Mouse (Mus musculus) hindbrain, postnatal 0 days (tissue): Measurements from ENCODE around the gene Anxa10. TPM values are rescaled to one million over a fixed set of nuclear protein-coding genes. Genes with fewer than 3 reads are reported as not detected.

ENCODE experiments used
- ATAC-seq: fragments of 200-750 bp; cut with Nextera tagmentation; 2 replicates; pipeline ENCODE4 v1.8.0; 2017; ENCODE audit warnings: mild to moderate bottlenecking, moderate TSS enrichment, moderate library complexity
- DNase-seq: peaks from one replicate; pipeline ENCODE4 v3.0.0-alpha.2; 2015; ENCODE audit warnings: low spot score
- H3K27ac ChIP-seq: fragments of 300-500 bp; sonication (generic); 2 replicates; pipeline ENCODE4 v1.5.1; 2014; ENCODE audit warnings: mild to moderate bottlenecking
- H3K27me3 ChIP-seq: fragments of 300-500 bp; sonication (generic); 2 replicates; pipeline ENCODE4 v1.6.1; 2014; ENCODE audit warnings: low read length, mixed read lengths; ENCODE audit not compliant: insufficient read depth
- H3K36me3 ChIP-seq: fragments of 300-500 bp; sonication (generic); 2 replicates; pipeline ENCODE4 v1.6.1; 2014; ENCODE audit warnings: low read length, mixed read lengths; ENCODE audit not compliant: insufficient read depth
- H3K4me1 ChIP-seq: fragments of 300-500 bp; sonication (generic); 2 replicates; pipeline ENCODE4 v1.6.1; 2014; ENCODE audit warnings: antibody characterized with exemption, low read length, mixed read lengths; ENCODE audit not compliant: insufficient read depth
- H3K4me2 ChIP-seq: fragments of 300-500 bp; sonication (generic); 2 replicates; pipeline ENCODE4 v1.6.1; 2014; ENCODE audit warnings: low read depth, mild to moderate bottlenecking, low read length, moderate library complexity, mixed read lengths
- H3K4me3 ChIP-seq: fragments of 300-500 bp; sonication (generic); 2 replicates; pipeline ENCODE4 v1.5.1; 2014; ENCODE audit warnings: low read length
- H3K9ac ChIP-seq: fragments of 300-500 bp; sonication (generic); replicated peaks from 2 replicates; pipeline ENCODE4 v1.6.1; 2014; ENCODE audit warnings: mild to moderate bottlenecking, low read length, moderate library complexity, mixed read lengths
- H3K9me3 ChIP-seq: fragments of 300-500 bp; sonication (generic); 2 replicates; pipeline ENCODE4 v1.6.1; 2016; ENCODE audit warnings: low read length, mixed read lengths
- CTCF ChIP-seq: IDR thresholded peaks from 2 replicates; pipeline ENCODE4 v1.5.1; 2016; ENCODE audit warnings: antibody characterized with exemption, control low read depth, low read depth
- WGBS: fragments of 180-500 bp; shearing (Covaris S2); extraction: QIAGEN DNeasy Blood & Tissue Kit; methylation state at CpG from one replicate; pipeline ENCODE4 v1.1.7; 2014; 5-methylcytosine and 5-hydroxymethylcytosine counted together
- polyA plus RNA-seq: library from polyadenylated mRNA; unstranded; fragments of >200 nt; fragmentation: Nextera tagmentation; extraction: Ambion mirVana; gene quantifications from 2 replicates; pipeline ENCODE4 v1.2.1, GENCODE M21; 2015
- total RNA-seq: library from RNA; depleted of rRNA; stranded (reverse); fragments of >200 nt; gene quantifications from 2 replicates; pipeline ENCODE4 v1.2.3, GENCODE M21; 2014; rRNA removed

The Anxa10 gene
- total RNA-seq (0.18 TPM in 1 of 2 replicates, not detected in the other), polyA plus RNA-seq (0.11 TPM in 1 of 2 replicates, not detected in the other)

DNA sequence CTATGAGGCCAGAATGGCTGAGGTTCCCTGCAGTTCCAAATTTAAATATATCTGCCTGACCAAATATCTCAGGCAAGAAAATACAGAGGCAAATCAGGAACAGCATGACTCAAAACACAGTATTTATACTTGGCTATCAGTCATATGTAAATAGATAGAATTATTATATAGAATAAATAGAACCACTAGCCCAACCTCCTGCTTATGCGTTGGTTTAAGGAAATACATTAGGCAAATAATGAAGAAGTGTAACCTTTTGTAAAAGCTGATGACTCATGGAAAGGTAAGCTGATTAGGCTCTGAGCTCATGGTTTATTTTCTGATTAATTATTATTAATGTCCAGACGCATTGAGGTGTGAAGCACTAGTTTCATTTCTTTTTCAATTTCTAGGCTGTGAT, at the start of gene Anxa10:
TSS of gene Anxa10 (minus strand) at position 53 of the 400 bp plus-strand sequence.
- H3K4me1 ChIP-seq, result no peaks in the 10 kb centered on the region
- ATAC-seq, result no peak
- no peak within 1 kb of the TSS for H3K27ac ChIP-seq
- no peaks in the 10 kb centered on the region for H3K36me3 ChIP-seq
- WGBS, result 90% methylated on average over 2 of the region's 2 CpGs
- H3K4me3 ChIP-seq, result no peak within 1 kb of the TSS
- no peak for DNase-seq
- H3K9ac ChIP-seq, result no peak within 1 kb of the TSS
- no peak within 1 kb of the TSS for H3K4me2 ChIP-seq
- TF ChIP-seq CTCF, result no peak
- H3K27me3 ChIP-seq, result no peaks in the 10 kb centered on the region
- no peaks in the 10 kb centered on the region for H3K9me3 ChIP-seq

DNA sequence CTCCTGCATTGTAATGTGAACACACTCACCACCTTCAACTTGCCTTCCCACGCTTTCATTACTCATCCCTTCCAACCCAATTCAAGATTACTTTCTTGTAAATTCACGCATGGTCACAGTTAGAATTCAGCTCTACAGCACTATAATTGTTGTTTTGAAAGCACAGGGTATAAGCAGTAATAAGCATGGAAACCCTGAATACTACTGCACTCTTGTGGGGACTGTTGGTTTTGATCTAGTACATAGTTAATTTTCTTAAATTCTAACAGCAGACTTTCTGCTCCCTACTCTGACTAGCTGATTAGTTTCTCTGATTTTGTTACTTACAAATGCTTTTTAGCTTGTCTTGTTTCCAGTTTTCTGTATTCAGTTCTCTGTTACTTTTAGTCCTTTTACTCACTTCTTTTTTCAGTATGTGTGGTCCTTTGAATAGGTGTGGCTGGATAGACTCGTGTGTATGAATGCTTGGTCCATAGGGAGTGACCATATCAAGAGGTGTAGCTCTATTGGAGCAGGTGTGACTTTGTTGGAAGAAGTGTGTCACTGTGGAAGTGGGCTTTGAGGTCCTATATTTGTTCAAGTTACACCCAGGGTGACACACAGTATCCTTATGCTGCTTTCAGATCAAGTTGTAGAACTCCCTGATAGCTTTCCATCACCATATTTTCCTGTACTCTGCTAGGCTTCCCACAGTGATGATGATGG, 9.9 kb upstream of the Anxa10 start:
- Histone ChIP-seq H3K9ac (no peak overlapping the region), H3K4me1 (no peaks in the 10 kb centered on the region)

DNA sequence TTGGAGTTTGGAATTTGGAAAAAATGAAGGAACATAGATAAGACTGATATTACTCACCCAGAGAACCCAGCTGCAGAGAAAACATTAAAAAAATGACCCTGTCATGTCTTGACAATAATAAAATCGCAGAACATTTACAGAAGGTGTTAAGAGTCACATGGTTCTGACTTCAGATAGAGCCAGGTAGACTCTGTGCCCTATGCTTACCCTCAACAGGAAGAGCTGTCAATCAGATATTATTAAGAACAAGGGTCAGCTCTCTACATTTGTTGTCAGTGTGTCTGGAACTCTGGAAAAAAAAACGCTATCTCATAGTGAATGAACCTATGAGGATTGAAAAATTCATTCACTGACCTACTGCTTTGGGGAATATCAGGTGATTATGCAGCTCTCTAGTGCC, 25.7 kb downstream of the Anxa10 start:
- Histone ChIP-seq H3K9me3 (no peaks in the 10 kb centered on the region), H3K4me1 (no peaks in the 10 kb centered on the region), H3K4me3 (no peak overlapping the region), H3K27me3 (no peaks in the 10 kb centered on the region), H3K4me2 (no peak overlapping the region), H3K9ac (no peak overlapping the region), H3K36me3 (no peaks in the 10 kb centered on the region), H3K27ac (no peak overlapping the region)
- no peak for DNase-seq
- ATAC-seq, result no peak
- TF ChIP-seq CTCF, result no peak
- 92% methylated on average over 2 of the region's 2 CpGs for WGBS

More for the DNA sequence above, 9.9 kb upstream of the Anxa10 start:
- Histone ChIP-seq H3K27ac (no peak overlapping the region), H3K36me3 (no peaks in the 10 kb centered on the region), H3K4me3 (no peak overlapping the region), H3K4me2 (no peak overlapping the region), H3K27me3 (no peaks in the 10 kb centered on the region), H3K9me3 (no peaks in the 10 kb centered on the region)
- no peak for DNase-seq
- TF ChIP-seq CTCF, result no peak
- ATAC-seq, result no peak
- WGBS, result 73% methylated on average over 3 of the region's 3 CpGs

DNA sequence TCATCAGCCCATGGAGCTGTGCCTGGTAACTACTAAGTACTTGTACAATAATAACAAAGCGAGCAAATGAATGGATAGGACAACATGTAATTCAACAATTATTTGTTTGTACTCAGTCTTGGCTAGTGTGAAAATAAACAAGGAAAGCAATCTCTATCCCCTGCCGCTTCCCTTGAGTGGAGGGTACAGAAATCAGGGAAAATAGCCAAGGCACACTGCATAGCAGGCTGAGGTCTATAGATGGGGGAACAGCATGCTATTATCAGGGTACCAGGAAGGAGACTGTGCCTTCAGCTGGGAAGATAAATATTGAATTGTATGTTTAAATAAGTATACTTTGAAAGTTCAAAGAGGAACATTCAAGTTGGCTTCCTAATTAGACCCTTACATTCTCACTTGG, 41.1 kb downstream of the Anxa10 start:
- 51% methylated on average over 2 of the region's 2 CpGs for WGBS
- no peaks in the 10 kb centered on the region for H3K27me3 ChIP-seq
- H3K9ac ChIP-seq, result no peak overlapping the region
- ATAC-seq (no peak), DNase-seq (no peak)
- no peaks in the 10 kb centered on the region for H3K36me3 ChIP-seq
- TF ChIP-seq CTCF, result no peak
- no peak overlapping the region for H3K27ac ChIP-seq
- no peak overlapping the region for H3K4me3 ChIP-seq
- H3K9me3 ChIP-seq, result no peaks in the 10 kb centered on the region
- H3K4me2 ChIP-seq, result no peak overlapping the region
- H3K4me1 ChIP-seq, result no peaks in the 10 kb centered on the region

DNA sequence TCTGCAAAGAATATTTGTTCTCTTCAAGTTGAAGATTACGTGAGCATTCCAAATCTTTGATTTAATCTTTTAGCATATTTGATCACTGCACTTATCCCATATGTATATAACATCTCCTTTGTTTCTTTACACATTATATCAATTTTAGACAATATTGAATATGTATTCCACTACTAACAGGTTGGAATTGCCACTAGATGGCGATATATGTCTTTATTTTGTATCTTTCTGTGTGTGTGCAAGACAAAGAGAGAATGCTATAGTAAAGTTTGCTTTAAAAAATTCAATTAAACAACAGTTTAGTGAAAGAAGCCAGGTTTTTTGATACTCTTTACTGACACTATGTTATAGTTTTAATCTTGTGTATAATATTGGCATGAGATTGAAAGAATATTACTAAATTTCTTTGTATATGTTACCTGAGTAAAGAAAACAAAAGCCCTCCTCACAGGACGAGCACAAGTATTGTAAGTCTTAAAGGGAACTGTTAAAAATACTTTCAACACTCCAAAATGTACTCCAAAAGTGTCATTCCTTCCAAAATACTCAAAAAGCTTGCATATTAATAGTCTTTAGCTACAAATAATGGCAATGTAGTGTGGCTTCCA, 42.7 kb downstream of the Anxa10 start:
- peak; percentile 66 for TF ChIP-seq CTCF
- ATAC-seq, result peak; percentile 76
- Histone ChIP-seq H3K27me3 (no peaks in the 10 kb centered on the region), H3K4me1 (no peaks in the 10 kb centered on the region), H3K27ac (no peak overlapping the region), H3K9ac (no peak overlapping the region), H3K36me3 (no peaks in the 10 kb centered on the region), H3K4me3 (no peak overlapping the region), H3K4me2 (no peak overlapping the region), H3K9me3 (no peaks in the 10 kb centered on the region)
- 43% methylated on average over 3 of the region's 3 CpGs for WGBS
- DNase-seq, result peak; percentile 93

DNA sequence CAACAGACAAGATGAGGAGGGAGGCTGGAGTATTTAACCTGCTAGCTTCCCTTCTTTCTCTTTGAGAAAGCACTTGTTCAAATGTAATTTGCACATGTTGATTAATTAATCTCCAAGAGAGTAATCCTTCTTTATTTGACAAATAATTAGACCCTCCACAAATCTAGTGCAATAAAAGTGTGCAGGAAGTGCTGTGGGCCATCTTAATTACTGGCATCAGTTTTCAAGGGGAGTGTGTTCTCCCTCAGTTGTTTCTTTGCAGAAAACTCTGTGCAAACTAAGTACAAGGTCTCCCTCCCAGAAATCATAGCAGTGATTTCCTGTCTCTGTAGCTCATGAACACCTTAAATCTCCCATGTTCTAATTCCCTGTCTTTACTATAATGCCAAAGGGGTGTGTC, 54.6 kb downstream of the Anxa10 start:
- Histone ChIP-seq H3K4me3 (no peak overlapping the region), H3K36me3 (no peaks in the 10 kb centered on the region), H3K9me3 (no peaks in the 10 kb centered on the region), H3K4me2 (no peak overlapping the region), H3K27me3 (no peaks in the 10 kb centered on the region), H3K27ac (no peak overlapping the region), H3K9ac (no peak overlapping the region), H3K4me1 (no peaks in the 10 kb centered on the region)
- ATAC-seq, result no peak
- no peak for DNase-seq
- no peak for TF ChIP-seq CTCF

DNA sequence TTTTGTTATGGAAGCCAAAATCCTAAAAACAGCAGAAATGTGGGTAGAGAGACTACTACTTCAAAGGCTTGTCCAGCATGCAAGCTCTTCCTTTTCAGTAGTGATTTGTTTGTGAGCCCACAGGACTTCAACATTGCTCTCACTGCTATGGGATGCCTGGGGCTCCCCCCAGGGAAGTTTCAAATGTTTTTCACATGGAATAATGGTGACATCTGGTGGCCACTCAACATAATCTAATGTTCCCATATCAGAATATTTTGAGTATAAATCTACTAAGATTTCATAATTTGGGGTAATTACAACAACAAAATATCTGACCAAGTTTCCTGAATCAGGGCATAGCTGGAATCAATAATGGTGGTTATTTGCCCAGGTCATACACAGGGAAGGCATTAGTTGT, 62.6 kb downstream of the Anxa10 start:
- DNase-seq, result peak; percentile 48
- Histone ChIP-seq H3K4me1 (no peaks in the 10 kb centered on the region), H3K4me3 (no peak overlapping the region), H3K27ac (no peak overlapping the region), H3K27me3 (no peaks in the 10 kb centered on the region), H3K36me3 (no peaks in the 10 kb centered on the region), H3K9me3 (no peaks in the 10 kb centered on the region), H3K9ac (no peak overlapping the region), H3K4me2 (no peak overlapping the region)
- ATAC-seq, result no peak
- TF ChIP-seq CTCF, result peak; percentile 56
